Mouse (Mus musculus) heart, postnatal 14 days (tissue): ENCODE results near the gene Ankrd2. TPM values are rescaled to one million over a fixed set of nuclear protein-coding genes. Genes with fewer than 3 reads are reported as not detected.
"Not testable (repeated sequence)": the region's sequence is repeated elsewhere in the genome, so short reads cannot be mapped to it uniquely, and the experiment has no call there.

Experiments used
- DNase-seq, 2 experiments: peaks; one replicate each; pipeline ENCODE4 v3.0.0; 2021 to 2022
- intact Hi-C: fragments of 180-260 bp; cut with DNase I; formaldehyde crosslinking; loops from one replicate; pipeline ENCODE4 v1.15.1; 2025
- total RNA-seq, 2 experiments: library from RNA; stranded (reverse); gene quantifications; 2 replicates each; pipeline ENCODE4 v1.2.3; 2021

Ankrd2 gene
- total RNA-seq, 2 experiments from 2014 or later, result not detected

GRCm38 (mm10) chr19:42050251-42050650 lies 14.5 kb downstream of the Ankrd2 start:
- intact Hi-C loops, result no loop called here
- DNase-seq, result no peak

GRCm38 (mm10) chr19:42051351-42051750 lies 15.6 kb downstream of the Ankrd2 start:
- DNase-seq, result no peak
- intact Hi-C loops, result no loop called here

GRCm38 (mm10) chr19:42051948-42052347 lies 16.1 kb downstream of the Ankrd2 start, which contains the start of gene 4933411K16Rik:
Gene 4933411K16Rik, plus strand, starts transcription at chr19:42052248.
- intact Hi-C loops, result no loop called here
- DNase-seq, result no peak

- DNase-seq, result no peak
- intact Hi-C loops, result no loop called here
Observed at GRCm38 (mm10) chr19:42054255-42054654, 18.5 kb downstream of the Ankrd2 start.

- peak; percentile 71 to 78 for DNase-seq
- intact Hi-C loops, result no loop called here
Observed at GRCm38 (mm10) chr19:42055881-42056280, 20.1 kb downstream of the Ankrd2 start.

- no peak for DNase-seq
- intact Hi-C loops, result no loop called here
Observed at GRCm38 (mm10) chr19:42056719-42057409, 21.1 kb downstream of the Ankrd2 start.

GRCm38 (mm10) chr19:42058426-42058825 lies 22.6 kb downstream of the Ankrd2 start:
- intact Hi-C loops, result no loop called here

GRCm38 (mm10) chr19:42061443-42061842 lies 25.6 kb downstream of the Ankrd2 start:
- intact Hi-C loops, result no loop called here
- no peak for DNase-seq

More at GRCm38 (mm10) chr19:42058426-42058825, 22.6 kb downstream of the Ankrd2 start:
- no peak for DNase-seq

GRCm38 (mm10) chr19:42068441-42069240 lies 32.8 kb downstream of the Ankrd2 start:
- DNase-seq, result peak in 1 of 2 experiments; percentile 35

GRCm38 (mm10) chr19:42069241-42069525 lies 33.4 kb downstream of the Ankrd2 start:
- DNase-seq, result peak in 1 of 2 experiments; percentile 25
- intact Hi-C loops, result loop anchor here (2.0 kb wide), 1 partner anchor 34 kb away; the partner anchor contains the start of gene Ankrd2

More at GRCm38 (mm10) chr19:42068441-42069240, 32.8 kb downstream of the Ankrd2 start:
- intact Hi-C loops, result loop anchor here (2.0 kb wide), 1 partner anchor 34 kb away; the partner anchor contains the start of gene Ankrd2

- DNase-seq, result no peak
- intact Hi-C loops, result no loop called here
Observed at GRCm38 (mm10) chr19:42071221-42071620, 35.4 kb downstream of the Ankrd2 start.

GRCm38 (mm10) chr19:42071886-42072608 lies 36.2 kb downstream of the Ankrd2 start:
- intact Hi-C loops, result no loop called here
- DNase-seq, result no peak

- intact Hi-C loops, result no loop called here
- DNase-seq, result no peak
Observed at GRCm38 (mm10) chr19:42072802-42073201, 37.0 kb downstream of the Ankrd2 start.

GRCm38 (mm10) chr19:42075051-42075450 lies 39.3 kb downstream of the Ankrd2 start:
- intact Hi-C loops, result no loop called here
- DNase-seq, result no peak

- intact Hi-C loops, result no loop called here
- DNase-seq, result no peak
Observed at GRCm38 (mm10) chr19:42075992-42076391, 40.2 kb downstream of the Ankrd2 start.

GRCm38 (mm10) chr19:42078566-42078965 lies 42.8 kb downstream of the Ankrd2 start:
- intact Hi-C loops, result no loop called here
- no peak for DNase-seq

GRCm38 (mm10) chr19:42079006-42079405 lies 43.2 kb downstream of the Ankrd2 start:
- intact Hi-C loops, result no loop called here
- DNase-seq, result no peak

GRCm38 (mm10) chr19:42079950-42080349 lies 44.1 kb downstream of the Ankrd2 start:
- intact Hi-C loops, result no loop called here
- DNase-seq, result no peak

- intact Hi-C loops, result no loop called here
- no peak for DNase-seq
Observed at GRCm38 (mm10) chr19:42080469-42080868, 44.7 kb downstream of the Ankrd2 start.

- intact Hi-C loops, DNase-seq: not testable (repeated sequence)
Observed at GRCm38 (mm10) chr19:42081613-42082012, 45.8 kb downstream of the Ankrd2 start.

- DNase-seq, result no peak
- intact Hi-C loops, result loop anchor here (5.0 kb wide), 1 partner anchor 48 kb away; the partner anchor contains the start of gene Ankrd2
Observed at GRCm38 (mm10) chr19:42085690-42086089, 49.9 kb downstream of the Ankrd2 start.
